Mouse (Mus musculus) stomach, embryonic 15.5 days (tissue): ENCODE results near the gene Miga2. TPM values are rescaled to one million over a fixed set of nuclear protein-coding genes. Genes with fewer than 3 reads are reported as not detected.
A peak's percentile ranks its signal among the peaks of the same experiment; 100 is the strongest.
"Not testable (repeated sequence)": the region's sequence is repeated elsewhere in the genome, so short reads cannot be mapped to it uniquely, and the experiment has no call there.

Source experiments
- ATAC-seq: fragments of 200-750 bp; cut with Nextera tagmentation; 2 replicates; pipeline ENCODE4 v1.8.0; 2017; ENCODE audit warnings: low read depth, moderate number of reproducible peaks, moderate TSS enrichment; ENCODE audit not compliant: insufficient read depth, low FRiP score
- H3K27ac ChIP-seq: fragments of 300-500 bp; sonication (generic); 2 replicates; pipeline ENCODE4 v1.5.1; 2015; ENCODE audit warnings: mild to moderate bottlenecking, inconsistent platforms
- H3K27me3 ChIP-seq: fragments of 300-500 bp; sonication (generic); replicated peaks from 2 replicates; pipeline ENCODE4 v1.6.1; 2015; ENCODE audit warnings: inconsistent platforms
- H3K36me3 ChIP-seq: fragments of 300-500 bp; sonication (generic); 2 replicates; pipeline ENCODE4 v1.6.1; 2015; ENCODE audit warnings: inconsistent platforms
- H3K4me1 ChIP-seq: fragments of 300-500 bp; sonication (generic); 2 replicates; pipeline ENCODE4 v1.6.1; 2015; ENCODE audit warnings: inconsistent platforms
- H3K4me2 ChIP-seq: fragments of 300-500 bp; sonication (generic); 2 replicates; pipeline ENCODE4 v1.6.1; 2015; ENCODE audit warnings: mild to moderate bottlenecking, inconsistent platforms
- H3K4me3 ChIP-seq: fragments of 300-500 bp; sonication (generic); replicated peaks from 2 replicates; pipeline ENCODE4 v1.5.1; 2015; ENCODE audit warnings: inconsistent platforms
- H3K9ac ChIP-seq: fragments of 300-500 bp; sonication (generic); 2 replicates; pipeline ENCODE4 v1.6.1; 2015; ENCODE audit warnings: inconsistent platforms
- H3K9me3 ChIP-seq: fragments of 300-500 bp; sonication (generic); 2 replicates; pipeline ENCODE4 v1.6.1; 2016; ENCODE audit warnings: inconsistent platforms
- WGBS: fragments of 180-500 bp; shearing (Covaris S2); methylation state at CpG from one replicate; pipeline ENCODE4 v1.1.7; 2015; 5-methylcytosine and 5-hydroxymethylcytosine counted together
- microRNA-seq: library from miRNA; unstranded; fragments of <30 nt; microRNA quantifications from one replicate; pipeline ENCODE4, GENCODE M21; 2016
- polyA plus RNA-seq: library from polyadenylated mRNA; unstranded; fragments of >200 nt; fragmentation: Nextera tagmentation; extraction: Ambion mirVana; gene quantifications from 2 replicates; pipeline ENCODE4 v1.2.1, GENCODE M21; 2015

Miga2 gene
- polyA plus RNA-seq, 1 experiment from 2014 or later = 20.8 TPM

GRCm38 (mm10) chr2:30415936-30416648 is 52.1 kb downstream of the Miga2 start, which contains the start of gene Ptpa:
Gene Ptpa, plus strand, starts transcription at chr2:30416039.
- under 1% methylated on average over 67 of the region's 67 CpGs for WGBS
- Histone ChIP-seq H3K4me3 (peak within 1 kb of the TSS; percentile 96), H3K27ac (peak within 1 kb of the TSS; percentile 98), H3K4me2 (peak within 1 kb of the TSS; percentile 89), H3K36me3 (no peaks in the 10 kb centered on the region), H3K9ac (peak within 1 kb of the TSS; percentile 76), H3K27me3 (no peaks in the 10 kb centered on the region), H3K4me1 (peaks cover 23% of the 10 kb centered on the region), H3K9me3 (no peaks in the 10 kb centered on the region)
- ATAC-seq = peak; percentile 84

- no peaks in the 10 kb centered on the region for H3K9me3 ChIP-seq
- peak overlapping the region; percentile 96 for H3K4me3 ChIP-seq
- peaks cover 23% of the 10 kb centered on the region for H3K4me1 ChIP-seq
- no peak for ATAC-seq
- H3K27ac ChIP-seq = peak overlapping the region; percentile 98
- peak overlapping the region; percentile 76 for H3K9ac ChIP-seq
- 0% methylated on average over 7 of the region's 7 CpGs for WGBS
- no peaks in the 10 kb centered on the region for H3K36me3 ChIP-seq
- H3K27me3 ChIP-seq = no peaks in the 10 kb centered on the region
- H3K4me2 ChIP-seq = peak overlapping the region; percentile 89
These were observed 52.6 kb downstream of the Miga2 start for GRCm38 (mm10) chr2:30416649-30416965.

DNA sequence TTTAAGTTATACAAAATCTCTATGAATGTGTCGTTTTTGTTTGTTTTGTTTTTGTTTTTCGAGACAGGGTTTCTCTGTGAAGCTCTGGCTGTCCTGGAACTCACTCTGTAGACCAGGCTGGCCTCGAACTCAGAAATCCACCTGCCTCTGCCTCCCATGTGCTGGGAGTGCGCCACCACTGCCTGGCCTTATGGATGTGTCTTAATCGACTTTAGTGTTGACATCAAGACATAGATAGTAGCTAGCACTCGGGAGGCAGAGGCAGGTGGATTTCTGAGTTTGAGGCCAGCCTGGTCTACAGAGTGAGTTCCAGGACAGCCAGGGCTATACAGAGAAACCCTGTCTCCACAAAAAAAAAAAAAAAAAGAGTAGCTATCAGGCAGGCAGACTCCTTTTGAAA is 53.1 kb downstream of the Miga2 start:
- Histone ChIP-seq H3K4me3 (peak overlapping the region; percentile 96; the same call in 1 of the 2 replicates), H3K4me2 (peak overlapping the region; percentile 89), H3K4me1 (peaks cover 23% of the 10 kb centered on the region)
- 72% methylated on average over 6 of the region's 6 CpGs for WGBS
- ATAC-seq, H3K27me3 ChIP-seq, H3K36me3 ChIP-seq, H3K9ac ChIP-seq, H3K9me3 ChIP-seq, H3K27ac ChIP-seq: not testable (repeated sequence)

- Histone ChIP-seq H3K4me2 (peak overlapping the region; percentile 29), H3K4me1 (peaks cover 23% of the 10 kb centered on the region)
- WGBS = 67% methylated on average over 5 of the region's 5 CpGs
These were observed 53.6 kb downstream of the Miga2 start for GRCm38 (mm10) chr2:30417595-30418165.

DNA sequence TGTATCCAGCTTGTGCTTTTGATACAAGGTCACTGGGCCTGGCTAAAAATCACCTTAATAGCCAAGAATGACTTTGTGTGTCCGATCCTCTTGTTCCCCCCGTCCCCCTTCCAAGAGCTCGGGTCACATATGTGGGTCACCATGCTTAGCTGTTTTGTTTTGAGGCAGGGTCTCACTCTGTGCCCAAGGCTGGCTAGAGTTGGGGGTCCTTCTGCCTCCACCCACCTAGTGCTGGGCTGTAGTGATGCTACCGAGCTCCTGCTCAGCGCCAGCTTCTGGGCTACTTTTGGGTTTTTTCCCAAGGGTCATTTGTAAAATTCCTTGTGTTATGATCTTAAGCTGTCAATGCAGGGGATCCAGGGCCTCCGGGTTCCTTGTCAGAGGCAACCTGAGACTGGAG is 54.2 kb downstream of the Miga2 start:
- H3K4me2 ChIP-seq = peak overlapping the region; percentile 11; the same call in 1 of the 2 replicates
- no peak overlapping the region for H3K4me3 ChIP-seq
- no peak overlapping the region for H3K27ac ChIP-seq
- no peaks in the 10 kb centered on the region for H3K27me3 ChIP-seq
- ATAC-seq = no peak
- H3K36me3 ChIP-seq = no peaks in the 10 kb centered on the region
- H3K4me1 ChIP-seq = peaks cover 23% of the 10 kb centered on the region
- H3K9ac ChIP-seq = no peak overlapping the region
- no peaks in the 10 kb centered on the region for H3K9me3 ChIP-seq
- WGBS = 55% methylated on average over 6 of the region's 6 CpGs

More at GRCm38 (mm10) chr2:30417595-30418165, 53.6 kb downstream of the Miga2 start:
- no peak overlapping the region for H3K27ac ChIP-seq
- no peaks in the 10 kb centered on the region for H3K9me3 ChIP-seq
- no peak for ATAC-seq
- no peak overlapping the region for H3K9ac ChIP-seq
- H3K36me3 ChIP-seq = no peaks in the 10 kb centered on the region
- H3K27me3 ChIP-seq = no peaks in the 10 kb centered on the region
- no peak overlapping the region for H3K4me3 ChIP-seq

DNA sequence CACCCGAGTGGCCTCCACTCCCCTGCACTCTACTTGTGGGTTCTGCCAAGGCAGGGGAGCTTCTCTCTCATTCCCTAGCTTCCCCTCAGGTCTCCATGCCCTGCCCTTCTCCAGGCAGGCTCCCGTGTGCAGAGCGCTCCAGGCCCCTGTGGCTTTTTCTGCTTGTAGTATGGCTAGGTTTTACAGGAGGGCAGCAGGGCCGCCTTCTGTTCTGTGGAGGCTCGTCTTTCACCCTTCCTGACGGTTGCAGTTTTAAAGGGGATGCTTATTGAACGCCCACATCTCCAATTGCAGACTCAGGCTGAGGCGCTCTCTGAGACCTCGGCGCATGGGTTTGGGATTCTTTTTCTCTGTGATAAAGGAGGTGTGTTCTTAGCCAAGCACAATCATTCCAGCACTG is 55.1 kb downstream of the Miga2 start:
- H3K9ac ChIP-seq = no peak overlapping the region
- H3K27ac ChIP-seq = peak overlapping the region; percentile 49
- no peak overlapping the region for H3K4me3 ChIP-seq
- no peaks in the 10 kb centered on the region for H3K9me3 ChIP-seq
- H3K36me3 ChIP-seq = no peaks in the 10 kb centered on the region
- no peaks in the 10 kb centered on the region for H3K27me3 ChIP-seq
- WGBS = 25% methylated on average over 10 of the region's 10 CpGs
- H3K4me1 ChIP-seq = peaks cover 27% of the 10 kb centered on the region
- ATAC-seq = no peak
- peak overlapping the region; percentile 11; the same call in 1 of the 2 replicates for H3K4me2 ChIP-seq

DNA sequence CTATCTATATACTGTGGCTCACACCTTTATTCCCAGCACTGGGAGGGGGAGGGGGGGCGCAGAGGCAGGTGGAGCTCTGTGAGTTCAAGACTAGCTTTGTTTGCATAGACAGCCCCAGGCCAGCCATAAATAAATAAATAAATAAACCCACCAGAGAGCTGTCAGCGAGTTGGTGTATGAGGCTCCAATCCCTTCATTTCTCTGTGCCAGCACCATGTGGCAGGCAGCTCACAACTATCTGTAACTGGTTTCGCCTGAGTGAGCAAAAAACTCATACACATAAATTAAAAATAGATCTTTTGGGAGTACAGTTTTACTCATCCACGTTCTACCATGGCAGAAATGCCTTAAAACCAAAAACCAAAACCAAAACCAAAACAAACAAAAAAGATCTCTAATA is 57.4 kb downstream of the Miga2 start:
- no peaks in the 10 kb centered on the region for H3K27me3 ChIP-seq
- ATAC-seq = no peak
- 69% methylated on average over 4 of the region's 4 CpGs for WGBS
- H3K4me3 ChIP-seq = no peak overlapping the region
- no peak overlapping the region for H3K27ac ChIP-seq
- no peak overlapping the region for H3K4me2 ChIP-seq
- peaks cover 22% of the 10 kb centered on the region for H3K4me1 ChIP-seq
- no peaks in the 10 kb centered on the region for H3K9me3 ChIP-seq
- no peak overlapping the region for H3K9ac ChIP-seq
- H3K36me3 ChIP-seq = no peaks in the 10 kb centered on the region; the same call in 1 of the 2 replicates

GRCm38 (mm10) chr2:30429156-30429555 is 65.1 kb downstream of the Miga2 start:
- no peaks in the 10 kb centered on the region for H3K4me1 ChIP-seq
- no peaks in the 10 kb centered on the region for H3K27me3 ChIP-seq
- H3K9ac ChIP-seq = no peak overlapping the region
- no peak overlapping the region for H3K4me2 ChIP-seq
- ATAC-seq = no peak
- H3K36me3 ChIP-seq = peaks cover 55% of the 10 kb centered on the region
- H3K4me3 ChIP-seq = no peak overlapping the region
- no peak overlapping the region for H3K27ac ChIP-seq
- H3K9me3 ChIP-seq = no peaks in the 10 kb centered on the region

Small RNA genes within 50 kb of the gene (microRNA-seq; reads per million reads assigned to microRNA genes)
- gene Gm47292 = not detected

Other genes starting within 250 kb of the Miga2 start
- gene Zer1, start 239.6 kb upstream of the Miga2 start, polyA plus RNA-seq = 7.0 and 7.1 TPM in 2 replicates
- gene Tbc1d13, start 230.5 kb upstream of the Miga2 start, polyA plus RNA-seq = 6.4 and 9.1 TPM in 2 replicates
- gene Endog, start 192.7 kb upstream of the Miga2 start, polyA plus RNA-seq = 28.8 and 31.5 TPM in 2 replicates
- gene Spout1, start 185.8 kb upstream of the Miga2 start, polyA plus RNA-seq = 56.7 and 62.9 TPM in 2 replicates
- gene Kyat1, start 158.4 kb upstream of the Miga2 start, polyA plus RNA-seq = 16.2 and 17.4 TPM in 2 replicates
- gene Lrrc8a, start 126.5 kb upstream of the Miga2 start, polyA plus RNA-seq = 37.2 and 37.6 TPM in 2 replicates
- 0.22 and 0.35 TPM in 2 replicates for gene Gm28035, start 123.7 kb upstream of the Miga2 start, polyA plus RNA-seq
- gene Phyhd1, start 98.0 kb upstream of the Miga2 start, polyA plus RNA-seq = 13.1 and 14.2 TPM in 2 replicates
- gene Gm28038, start 83.2 kb upstream of the Miga2 start, polyA plus RNA-seq = not detected in 2 replicates
- 33.2 and 33.3 TPM in 2 replicates for gene Dolk, start 77.9 kb upstream of the Miga2 start, polyA plus RNA-seq
- gene Nup188, start 77.8 kb upstream of the Miga2 start, polyA plus RNA-seq = 22.4 and 29.7 TPM in 2 replicates
- gene Sh3glb2, start 4.9 kb upstream of the Miga2 start, polyA plus RNA-seq = 92.6 and 94.6 TPM in 2 replicates
- 42.5 and 45.5 TPM in 2 replicates for gene Dolpp1, start 28.0 kb downstream of the Miga2 start, polyA plus RNA-seq
- gene Crat, start 51.6 kb downstream of the Miga2 start, polyA plus RNA-seq = 22.2 and 24.2 TPM in 2 replicates
- gene Ptpa, start 51.8 kb downstream of the Miga2 start, polyA plus RNA-seq = 128 and 137 TPM in 2 replicates
- gene Ier5l, start 110.0 kb downstream of the Miga2 start, polyA plus RNA-seq = 3.2 and 3.3 TPM in 2 replicates
- 0.71 and 0.72 TPM in 2 replicates for gene Cstad, start 230.8 kb downstream of the Miga2 start, polyA plus RNA-seq